Mouse (Mus musculus) MEL-GATA-1-ER (cell line): ENCODE data around the gene Fam90a1b.
"Not testable (repeated sequence)": the region's sequence is repeated elsewhere in the genome, so short reads cannot be mapped to it uniquely, and the experiment has no call there.

Experiments
- DNase-seq: peaks from one replicate; pipeline ENCODE4 v3.0.0-alpha.2; 2012; ENCODE audit warnings: low read depth; ENCODE audit errors: extremely low read depth

Gene Fam90a1b

DNA sequence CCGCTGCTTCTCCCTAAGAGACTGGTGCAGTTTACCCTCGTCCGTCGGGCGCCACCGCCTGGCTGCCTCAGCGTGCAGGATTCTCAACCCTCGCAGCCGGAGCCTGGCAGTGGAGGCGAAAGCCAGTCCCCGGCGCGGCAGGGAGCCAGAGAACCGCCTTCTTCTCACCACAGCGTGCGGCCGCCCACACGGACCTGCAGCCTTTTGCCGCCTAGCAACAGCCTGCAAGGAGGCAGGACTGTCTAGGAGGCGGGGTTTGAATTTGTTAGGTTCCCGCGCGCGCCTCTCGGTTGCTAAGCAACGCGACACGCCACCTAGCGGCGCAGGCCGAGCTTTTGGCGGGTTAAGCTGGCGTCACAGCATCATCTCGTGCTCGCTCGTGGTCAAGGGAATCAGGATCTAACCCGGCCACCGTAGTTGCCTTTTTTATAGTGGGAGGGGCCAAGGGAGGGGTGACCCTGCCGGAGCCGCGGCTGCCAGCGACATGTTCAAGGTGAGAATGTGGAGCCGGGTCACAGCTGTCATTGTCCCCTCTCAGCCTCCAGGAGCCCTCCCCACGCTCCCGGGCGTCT, at the start of gene Fam90a1b, which contains the start of gene Apoo:
Fam90a1b (minus strand) TSS at position 108 of the 572 bp plus-strand sequence.
Apoo (plus strand) TSS at position 448 of the 572 bp plus-strand sequence.
- peak; percentile 96 for DNase-seq

DNA sequence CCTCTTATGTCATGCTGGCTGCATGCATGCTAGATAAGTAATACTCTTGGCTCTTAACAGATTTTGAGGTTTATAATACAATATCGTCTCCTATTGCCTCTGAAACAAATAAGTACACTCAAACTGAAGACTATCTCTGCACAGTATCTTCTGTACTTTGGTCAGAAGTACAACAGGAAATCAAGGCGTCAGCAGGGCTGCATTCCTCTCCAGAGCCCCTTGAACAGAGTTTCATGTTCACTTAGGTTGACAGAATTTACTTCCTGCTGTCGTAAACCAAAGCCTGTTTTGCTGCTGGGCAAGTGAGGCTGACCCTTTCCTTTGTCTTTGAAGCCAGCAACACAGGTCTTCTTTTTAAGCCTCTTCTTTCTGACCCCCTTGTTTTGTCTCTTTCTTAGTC, 42.4 kb upstream of the Fam90a1b start:
- DNase-seq: no peak

DNA sequence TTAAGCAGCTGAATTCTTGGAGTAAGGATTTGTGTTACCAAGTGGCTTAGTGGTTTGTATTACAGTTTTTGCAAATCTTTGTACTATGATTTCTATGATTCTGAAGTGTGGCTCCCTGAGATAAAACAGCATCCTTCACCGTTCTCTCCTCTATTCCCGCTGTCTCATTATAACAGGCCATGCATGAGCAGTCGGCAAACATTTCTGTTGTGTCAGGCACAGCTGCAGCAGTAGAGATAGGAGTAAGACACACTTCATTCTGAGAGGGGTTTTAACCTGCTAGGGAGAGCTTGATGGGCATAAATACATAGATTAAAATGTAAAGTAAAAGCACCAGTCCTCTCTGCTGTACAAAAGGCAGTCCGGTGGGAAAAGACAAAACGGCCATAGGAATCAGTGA, 12.2 kb upstream of the Fam90a1b start:
- DNase-seq: no peak

DNA sequence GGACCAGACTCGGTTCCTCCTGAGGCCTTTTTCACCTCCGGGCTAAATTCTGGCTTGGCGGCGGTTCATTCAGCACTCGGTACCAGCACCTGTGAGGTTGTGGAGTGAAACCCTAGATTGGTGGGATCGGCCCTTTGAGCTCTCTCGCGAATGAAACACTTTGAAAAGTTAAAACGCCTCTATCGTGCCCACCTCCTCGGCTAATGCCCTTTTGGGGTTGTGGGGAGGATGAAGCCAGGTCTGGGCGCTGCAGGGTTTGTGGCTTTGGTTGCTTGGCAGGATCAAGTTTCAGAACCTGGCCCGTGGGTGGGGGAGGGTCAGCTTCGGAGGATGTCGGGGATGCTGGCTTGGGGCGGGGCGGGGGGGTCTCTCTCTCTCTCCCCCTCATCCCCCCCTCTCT, 671 bp upstream of the Fam90a1b start:
- no peak for DNase-seq

DNA sequence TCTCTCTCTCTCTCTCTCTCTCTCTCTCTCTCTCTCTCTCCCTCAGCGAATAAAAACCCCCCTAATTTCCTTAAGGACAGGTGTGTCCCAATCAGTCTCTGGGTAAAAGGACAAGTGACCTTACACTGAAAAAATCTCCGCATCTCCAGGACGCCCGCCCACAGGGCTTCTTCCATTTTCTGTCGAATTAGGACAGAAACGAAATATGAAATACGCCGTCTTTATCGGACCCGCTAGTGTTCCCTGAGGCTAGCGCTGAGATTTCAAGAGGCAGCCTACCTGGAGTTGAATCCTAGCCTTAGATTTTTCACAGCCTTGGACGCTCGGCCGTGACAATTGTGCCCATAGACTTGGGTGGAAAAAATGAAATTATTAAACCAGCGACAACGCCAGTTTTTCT, 548 bp downstream of the Fam90a1b start:
- no peak for DNase-seq

DNA sequence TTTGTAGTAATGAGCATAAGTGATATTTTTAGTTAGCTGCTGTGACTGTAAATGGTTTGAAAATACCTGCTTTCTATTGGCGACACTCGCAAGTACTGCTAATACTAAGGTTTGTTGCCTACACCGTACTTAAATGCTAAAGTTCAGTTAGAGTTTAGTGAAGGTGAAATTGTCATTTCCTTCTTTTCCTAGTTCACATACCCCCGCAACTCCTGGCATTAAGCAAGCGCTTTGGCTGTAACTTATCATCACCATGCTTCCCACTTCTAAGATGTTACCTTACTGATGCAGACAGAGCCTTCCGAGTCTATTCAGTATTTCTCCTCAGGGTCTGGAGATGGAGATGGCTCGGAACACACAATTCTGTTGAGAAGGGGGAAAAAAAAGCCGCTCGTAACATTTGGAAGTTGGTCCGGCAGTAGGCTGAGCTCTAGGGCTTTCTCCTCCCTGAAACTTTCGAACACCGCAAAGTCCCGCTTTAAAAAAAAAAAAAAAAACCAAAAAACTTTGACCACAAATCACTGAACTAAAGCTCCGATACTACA, 1.1 kb downstream of the Fam90a1b start:
- DNase-seq: no peak

DNA sequence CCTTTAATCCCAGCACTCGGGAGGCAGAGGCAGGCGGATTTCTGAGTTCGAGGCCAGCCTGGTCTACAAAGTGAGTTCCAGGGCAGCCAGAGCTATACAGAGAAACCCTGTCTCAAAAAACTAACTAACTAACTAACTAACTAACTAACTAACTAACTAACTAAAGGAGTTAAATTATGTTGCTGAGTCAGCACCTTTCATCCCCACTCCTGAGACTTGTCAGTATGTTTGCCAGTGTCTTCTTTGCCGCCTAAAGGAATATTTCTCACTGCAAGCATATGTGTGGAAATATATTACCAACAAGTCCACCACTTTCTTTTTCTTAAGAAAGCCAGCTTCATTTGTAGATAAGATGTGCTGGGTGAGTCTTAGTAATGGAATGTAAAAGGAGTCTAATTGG, 22.9 kb downstream of the Fam90a1b start:
- not testable (repeated sequence) for DNase-seq

DNA sequence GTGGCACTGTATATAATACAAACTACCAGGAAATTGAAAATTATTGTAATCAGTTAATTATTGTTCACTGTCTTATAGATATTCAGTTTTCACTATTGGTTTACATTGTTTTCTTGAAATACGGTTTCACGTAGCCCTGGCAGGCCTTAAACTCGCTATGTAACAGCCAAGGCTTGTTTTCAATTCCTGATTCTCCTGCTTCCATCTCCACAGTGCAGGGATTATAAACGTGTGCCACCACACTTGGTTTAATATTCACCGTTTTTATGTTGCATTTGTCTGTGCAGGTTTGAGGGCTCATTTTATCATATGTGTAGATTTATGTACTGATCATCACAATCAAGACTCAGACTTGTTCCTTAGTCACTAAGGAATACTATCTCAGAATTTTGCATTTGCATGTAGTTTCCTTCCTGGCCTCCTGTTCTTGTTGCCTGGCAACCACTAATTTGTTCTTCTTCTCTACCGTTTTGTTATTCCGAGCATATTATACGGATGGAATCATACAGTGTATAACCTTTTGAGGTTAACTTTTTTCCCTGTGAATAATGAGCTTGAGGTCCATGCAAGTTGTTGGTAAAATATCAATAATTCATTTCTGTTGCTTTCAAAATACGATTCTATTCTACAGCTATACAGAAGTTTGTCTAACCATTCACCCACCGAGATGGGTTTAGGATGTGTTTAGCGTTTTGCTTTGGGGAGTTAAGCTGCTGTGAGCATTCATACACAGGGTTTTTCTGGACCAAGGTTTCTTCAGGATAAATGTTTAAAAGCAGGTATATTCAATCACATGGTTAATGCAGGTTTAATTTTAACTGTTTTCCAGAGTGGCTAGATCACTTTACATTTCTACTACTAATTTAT, 45.3 kb downstream of the Fam90a1b start:
- no peak for DNase-seq
